Mouse (Mus musculus): ENCODE results near the gene Ywhaq. TPM values are rescaled to one million over a fixed set of nuclear protein-coding genes. Genes with fewer than 3 reads are reported as not detected.
A peak's percentile ranks its signal among the peaks of the same experiment; 100 is the strongest.
"Not testable (repeated sequence)": the region's sequence is repeated elsewhere in the genome, so short reads cannot be mapped to it uniquely, and the experiment has no call there.

Gene Ywhaq
- polyA plus RNA-seq, 1 experiment from 2014 or later = 427 TPM

GRCm38 (mm10) chr12:21409651-21410050, 7.8 kb downstream of the Ywhaq start:
- Histone ChIP-seq H3K9me3 (ENCODE audit: control insufficient read depth, low read length) (0 out of 2 replicates have a peak, but pooled peaks cover 4% of the 10 kb centered on the region), H3K9ac (ENCODE audit: low read length) (no peak overlapping the region), H3K36me3 (ENCODE audit: control insufficient read depth, insufficient read depth, low read length) (peaks cover 78% of the 10 kb centered on the region), H3K4me2 (ENCODE audit: low read length) (no peak overlapping the region), H3K27me3 (ENCODE audit: control insufficient read depth, insufficient read depth, low read length) (no peaks in the 10 kb centered on the region), H3K4me3 (ENCODE audit: control insufficient read depth in 1 of 2, insufficient read depth in 1 of 2, low read depth in 1 of 2, low read length in 2 of 2) (no peak overlapping the region), H3K4me1 (ENCODE audit: control insufficient read depth in 2 of 2, insufficient read depth in 2 of 2, low read length in 2 of 2) (peaks cover 0 to 8% of the 10 kb centered on the region in 2 experiments; a peak in 2 of 4 replicates), H3K27ac (replicated peaks in 1 of 2; ENCODE audit: control insufficient read depth in 1 of 2, insufficient read depth in 1 of 2, low read depth in 2 of 2, low read length in 2 of 2) (no peak overlapping the region)
- WGBS = 94% methylated on average over 3 of the region's 3 CpGs
- ATAC-seq (ENCODE audit: insufficient number of reproducible peaks, insufficient read depth, low FRiP score, low read depth) = no peak

GRCm38 (mm10) chr12:21408789-21409367, 8.6 kb downstream of the Ywhaq start:
- Histone ChIP-seq H3K4me2 (ENCODE audit: low read length) (no peak overlapping the region), H3K36me3 (ENCODE audit: control insufficient read depth, insufficient read depth, low read length) (peaks cover 72% of the 10 kb centered on the region), H3K4me3 (ENCODE audit: control insufficient read depth in 1 of 2, insufficient read depth in 1 of 2, low read depth in 1 of 2, low read length in 2 of 2) (no peak overlapping the region), H3K27ac (replicated peaks in 1 of 2; ENCODE audit: control insufficient read depth in 1 of 2, insufficient read depth in 1 of 2, low read depth in 2 of 2, low read length in 2 of 2) (no peak overlapping the region), H3K9ac (ENCODE audit: low read length) (no peak overlapping the region), H3K27me3 (ENCODE audit: control insufficient read depth, insufficient read depth, low read length) (no peaks in the 10 kb centered on the region), H3K4me1 (ENCODE audit: control insufficient read depth in 2 of 2, insufficient read depth in 2 of 2, low read length in 2 of 2) (0 out of 4 replicates have a peak, but pooled peaks cover 0 to 2% of the 10 kb centered on the region in 2 experiments), H3K9me3 (ENCODE audit: control insufficient read depth, low read length) (0 out of 2 replicates have a peak, but pooled peaks cover 4% of the 10 kb centered on the region)
- WGBS = 94% methylated on average over 2 of the region's 2 CpGs
- no peak for ATAC-seq (ENCODE audit: insufficient number of reproducible peaks, insufficient read depth, low FRiP score, low read depth)

DNA sequence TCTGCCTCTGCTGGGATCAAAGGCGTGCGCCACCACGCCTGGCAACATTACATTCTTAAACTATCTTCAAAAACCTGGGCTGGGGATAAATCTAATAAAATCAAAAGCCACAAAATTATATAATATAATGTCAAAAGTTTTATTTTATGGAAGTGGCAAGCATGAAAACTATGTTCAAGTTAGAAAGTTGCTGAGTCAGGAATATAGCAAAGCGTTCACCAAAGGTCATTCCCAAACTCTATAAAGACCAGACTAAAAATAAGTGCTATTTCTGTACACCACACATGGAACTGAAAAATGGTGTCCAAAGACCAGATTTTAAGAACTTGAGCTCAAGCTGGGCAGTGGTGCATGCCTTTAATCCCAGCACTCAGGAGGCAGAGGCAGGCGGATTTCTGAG, 14.7 kb downstream of the Ywhaq start:
- Histone ChIP-seq H3K36me3 (ENCODE audit: control insufficient read depth, insufficient read depth, low read length) (peaks cover 51% of the 10 kb centered on the region), H3K4me1 (ENCODE audit: control insufficient read depth in 2 of 2, insufficient read depth in 2 of 2, low read length in 2 of 2) (no peaks in the 10 kb centered on the region), H3K27ac (replicated peaks in 1 of 2; ENCODE audit: control insufficient read depth in 1 of 2, insufficient read depth in 1 of 2, low read depth in 2 of 2, low read length in 2 of 2) (no peak overlapping the region), H3K4me2 (ENCODE audit: low read length) (no peak overlapping the region), H3K9ac (ENCODE audit: low read length) (no peak overlapping the region), H3K4me3 (ENCODE audit: control insufficient read depth in 1 of 2, insufficient read depth in 1 of 2, low read depth in 1 of 2, low read length in 2 of 2) (no peak overlapping the region), H3K27me3 (ENCODE audit: control insufficient read depth, insufficient read depth, low read length) (no peaks in the 10 kb centered on the region), H3K9me3 (ENCODE audit: control insufficient read depth, low read length) (no peaks in the 10 kb centered on the region)
- WGBS = 97% methylated on average over 5 of the region's 5 CpGs
- ATAC-seq (ENCODE audit: insufficient number of reproducible peaks, insufficient read depth, low FRiP score, low read depth) = no peak

DNA sequence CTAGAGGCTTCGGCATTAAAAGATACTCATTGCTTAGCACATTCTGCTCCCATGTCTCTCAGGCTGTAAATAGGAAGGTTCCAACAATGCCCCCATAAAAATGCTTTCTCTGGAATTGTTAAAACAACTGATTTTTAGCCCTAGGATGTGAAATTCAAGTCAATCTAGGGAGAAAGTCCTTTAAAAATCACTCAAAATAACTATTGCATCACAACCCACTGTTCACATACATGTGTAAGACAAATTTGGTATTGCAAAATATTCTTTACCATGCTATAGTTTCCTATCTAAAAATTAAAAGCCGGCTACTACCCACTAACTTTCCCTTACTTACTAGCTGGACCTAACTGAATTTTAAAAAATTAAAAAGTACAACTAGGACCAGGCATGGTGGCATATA, 31.2 kb downstream of the Ywhaq start:
- Histone ChIP-seq H3K4me1 (ENCODE audit: control insufficient read depth in 2 of 2, insufficient read depth in 2 of 2, low read length in 2 of 2) (no peaks in the 10 kb centered on the region), H3K4me3 (ENCODE audit: control insufficient read depth in 1 of 2, insufficient read depth in 1 of 2, low read depth in 1 of 2, low read length in 2 of 2) (no peak overlapping the region), H3K27me3 (ENCODE audit: control insufficient read depth, insufficient read depth, low read length) (no peaks in the 10 kb centered on the region), H3K27ac (replicated peaks in 1 of 2; ENCODE audit: control insufficient read depth in 1 of 2, insufficient read depth in 1 of 2, low read depth in 2 of 2, low read length in 2 of 2) (no peak overlapping the region), H3K9ac (ENCODE audit: low read length) (no peak overlapping the region), H3K9me3 (ENCODE audit: control insufficient read depth, low read length) (no peaks in the 10 kb centered on the region), H3K4me2 (ENCODE audit: low read length) (no peak overlapping the region), H3K36me3 (ENCODE audit: control insufficient read depth, insufficient read depth, low read length) (peaks cover 48% of the 10 kb centered on the region)
- ATAC-seq (ENCODE audit: insufficient number of reproducible peaks, insufficient read depth, low FRiP score, low read depth) = no peak
- WGBS = 94% methylated on average over 2 of the region's 2 CpGs

GRCm38 (mm10) chr12:21378765-21379346, 38.6 kb downstream of the Ywhaq start:
- WGBS = 63% methylated on average over 6 of the region's 6 CpGs
- not testable (repeated sequence) for H3K27ac ChIP-seq (replicated peaks in 1 of 2; ENCODE audit: control insufficient read depth in 1 of 2, insufficient read depth in 1 of 2, low read depth in 2 of 2, low read length in 2 of 2); H3K4me3 ChIP-seq (ENCODE audit: control insufficient read depth in 1 of 2, insufficient read depth in 1 of 2, low read depth in 1 of 2, low read length in 2 of 2)

DNA sequence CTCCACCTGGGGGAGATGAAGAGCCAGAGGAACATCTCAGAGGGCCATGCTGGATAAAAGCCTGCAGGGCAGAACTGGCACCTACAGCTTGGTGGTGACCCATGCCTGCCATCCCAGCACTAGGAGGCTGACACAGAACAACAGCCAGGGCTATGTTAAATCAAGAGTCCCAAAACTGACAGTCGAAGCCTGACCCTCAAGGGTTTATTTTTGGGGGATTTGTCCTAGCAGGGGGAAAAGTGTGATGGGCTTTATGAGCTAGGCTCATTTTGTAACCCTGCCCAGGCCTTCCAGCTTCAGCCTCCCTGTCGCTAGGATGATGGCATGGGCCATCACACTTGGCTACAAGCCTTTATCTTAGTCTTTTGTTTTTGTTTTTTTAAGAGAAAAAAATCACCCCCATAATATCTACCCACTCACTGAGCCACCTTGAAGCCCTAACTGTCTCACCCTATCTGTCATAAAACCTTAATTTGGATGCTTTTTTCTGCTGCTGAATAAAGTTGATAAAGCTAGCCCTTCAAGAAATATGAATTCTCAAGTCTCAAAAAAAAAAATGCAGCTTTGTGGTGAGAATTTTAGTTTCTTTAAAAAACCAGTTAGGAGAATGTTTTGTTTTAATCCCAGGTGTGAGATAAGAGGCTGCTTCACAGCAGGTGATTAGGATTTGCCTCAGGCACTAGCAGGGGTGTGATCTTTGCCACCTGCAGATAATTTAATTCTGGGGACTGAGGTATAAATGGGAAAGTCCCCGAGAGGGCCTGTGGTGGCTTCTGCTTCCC, 41.9 kb downstream of the Ywhaq start:
- H3K36me3 ChIP-seq (ENCODE audit: control insufficient read depth, insufficient read depth, low read length) = no peaks in the 10 kb centered on the region
- 10% methylated on average over 3 of the region's 3 CpGs for WGBS
- no peak for ATAC-seq (ENCODE audit: insufficient number of reproducible peaks, insufficient read depth, low FRiP score, low read depth)
- no peaks in the 10 kb centered on the region for H3K9me3 ChIP-seq (ENCODE audit: control insufficient read depth, low read length)
- no peak overlapping the region for H3K9ac ChIP-seq (ENCODE audit: low read length)
- peaks cover 0 to 5% of the 10 kb centered on the region in 2 experiments; a peak in 2 of 4 replicates for H3K4me1 ChIP-seq (ENCODE audit: control insufficient read depth in 2 of 2, insufficient read depth in 2 of 2, low read length in 2 of 2)
- no peaks in the 10 kb centered on the region for H3K27me3 ChIP-seq (ENCODE audit: control insufficient read depth, insufficient read depth, low read length)
- H3K4me3 ChIP-seq (ENCODE audit: control insufficient read depth in 1 of 2, insufficient read depth in 1 of 2, low read depth in 1 of 2, low read length in 2 of 2) = no peak overlapping the region
- no peak overlapping the region for H3K4me2 ChIP-seq (ENCODE audit: low read length)
- no peak overlapping the region for H3K27ac ChIP-seq (replicated peaks in 1 of 2; ENCODE audit: control insufficient read depth in 1 of 2, insufficient read depth in 1 of 2, low read depth in 2 of 2, low read length in 2 of 2)

More at GRCm38 (mm10) chr12:21378765-21379346, 38.6 kb downstream of the Ywhaq start:
- H3K9ac ChIP-seq (ENCODE audit: low read length); H3K36me3 ChIP-seq (ENCODE audit: control insufficient read depth, insufficient read depth, low read length); H3K4me1 ChIP-seq (ENCODE audit: control insufficient read depth in 2 of 2, insufficient read depth in 2 of 2, low read length in 2 of 2); H3K9me3 ChIP-seq (ENCODE audit: control insufficient read depth, low read length); H3K27me3 ChIP-seq (ENCODE audit: control insufficient read depth, insufficient read depth, low read length); H3K4me2 ChIP-seq (ENCODE audit: low read length); ATAC-seq (ENCODE audit: insufficient number of reproducible peaks, insufficient read depth, low FRiP score, low read depth): not testable (repeated sequence)

DNA sequence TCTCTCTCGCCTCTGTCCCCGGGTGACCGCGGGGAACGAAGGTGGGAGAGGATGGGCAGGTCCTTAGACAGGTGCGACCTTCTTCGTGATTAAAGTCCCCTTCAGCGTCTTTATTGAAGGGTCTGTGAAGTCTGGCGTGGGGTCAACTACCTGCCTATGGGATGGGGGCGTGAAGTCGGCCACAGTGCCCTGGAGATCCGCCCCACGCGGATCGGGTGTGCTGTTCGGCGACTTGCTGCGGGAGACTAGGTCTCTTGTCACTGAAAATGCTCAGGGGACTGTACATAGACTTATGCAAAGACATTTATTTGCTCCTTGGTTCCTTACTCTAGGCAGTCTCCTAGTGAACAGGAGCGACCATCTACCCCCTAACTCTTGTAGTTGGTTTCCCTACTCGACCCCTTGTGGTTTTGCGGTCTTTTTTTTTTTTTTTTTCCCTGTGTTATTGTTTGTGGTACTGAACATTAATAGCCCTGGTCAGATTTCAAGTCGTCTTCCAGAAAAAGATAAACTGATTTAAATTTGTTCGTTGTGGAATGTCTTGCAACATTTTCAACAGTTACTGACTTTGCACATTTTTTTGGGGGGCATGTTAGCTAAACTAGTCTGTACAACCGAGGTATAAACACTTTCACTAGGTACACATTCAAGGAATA, 43.5 kb downstream of the Ywhaq start:
- ATAC-seq (ENCODE audit: insufficient number of reproducible peaks, insufficient read depth, low FRiP score, low read depth) = peak; percentile 42
- peak overlapping the region; percentile 74 for H3K4me2 ChIP-seq (ENCODE audit: low read length)

More for the DNA sequence above, 43.5 kb downstream of the Ywhaq start:
- Histone ChIP-seq H3K9ac (ENCODE audit: low read length) (peak overlapping the region; percentile 78), H3K4me1 (ENCODE audit: control insufficient read depth in 2 of 2, insufficient read depth in 2 of 2, low read length in 2 of 2) (peaks cover 0 to 5% of the 10 kb centered on the region in 2 experiments; a peak in 2 of 4 replicates), H3K9me3 (ENCODE audit: control insufficient read depth, low read length) (no peaks in the 10 kb centered on the region), H3K36me3 (ENCODE audit: control insufficient read depth, insufficient read depth, low read length) (peaks cover 5% of the 10 kb centered on the region; the same call in 1 of the 2 replicates), H3K27me3 (ENCODE audit: control insufficient read depth, insufficient read depth, low read length) (no peaks in the 10 kb centered on the region), H3K27ac (replicated peaks in 1 of 2; ENCODE audit: control insufficient read depth in 1 of 2, insufficient read depth in 1 of 2, low read depth in 2 of 2, low read length in 2 of 2) (peak overlapping the region; percentile 92), H3K4me3 (ENCODE audit: control insufficient read depth in 1 of 2, insufficient read depth in 1 of 2, low read depth in 1 of 2, low read length in 2 of 2) (peak overlapping the region; percentile 65 to 66)
- WGBS = 4% methylated on average over 24 of the region's 24 CpGs
